33 mouse cellular contexts compared by ENCODE assay signal in the genomic region with DNA sequence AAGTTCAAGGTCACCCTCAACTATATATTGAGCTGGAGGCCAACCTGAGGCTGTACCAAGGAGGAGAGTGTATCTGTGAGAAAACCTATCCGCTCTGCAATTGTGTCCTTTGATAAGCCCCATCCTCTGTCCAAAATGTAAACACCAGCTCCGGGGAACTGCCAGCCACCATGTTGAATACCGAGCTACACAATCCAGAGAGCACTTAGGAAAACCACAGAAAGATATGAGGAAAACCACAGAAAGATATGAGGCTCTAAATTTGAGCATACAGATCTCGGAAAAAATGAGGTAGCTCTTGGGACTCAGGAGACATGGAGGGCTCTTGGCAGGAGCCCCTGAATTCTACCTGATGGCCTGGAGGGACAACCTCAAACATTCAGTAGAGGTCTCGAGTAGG. TPM values are rescaled to one million over a fixed set of nuclear protein-coding genes. Genes with fewer than 3 reads are reported as not detected.
A peak's percentile ranks its signal among the peaks of the same experiment; 100 is the strongest.
DNase-seq lines count a peak whose midpoint lies in the region; ATAC-seq lines count a peak whose summit lies in the region.
"Had no signal": no experiment of that assay in that cellular context is flagged by ENCODE, and none has a peak within 500 bp of the region (broad histone marks: within the 10 kb centered on the region; RNA-seq: fewer than 3 reads in every experiment).

No protein-coding gene starts in this region.

- peak; percentile 29 for DNase-seq in heart, adult 11 months
- no peak for DNase-seq in heart, postnatal 10 days
- peak; percentile 29 for DNase-seq in MEL-GATA-1-ER (ENCODE audit: extremely low read depth, low read depth)
- no peak for DNase-seq in left cerebral cortex, adult 8-10 months (ENCODE audit: low spot score in 2 of 2)
- DNase-seq in thymus, postnatal 36 days = no peak
- DNase-seq in urinary bladder, adult 2 months (ENCODE audit: low spot score) = no peak
- DNase-seq: adrenal gland, postnatal 10 days; adrenal gland, postnatal 36 days; cerebellum, adult 18-20 months; cerebellum, adult 9-11 months; cerebellum, postnatal 25 days; gastrocnemius, postnatal 10 days; gastrocnemius, postnatal 36 days; heart, postnatal 36 days had no signal

- intact Hi-C loops in heart, postnatal 10 days (cut with DNase I) = loop anchor here (2.0 to 5.0 kb wide), 3 partner anchors 21 to 309 kb away; a partner anchor contains a TSS

- peak; percentile 37 for ATAC-seq in megakaryocyte progenitor cell, adult 5-6 weeks (replicated peaks; ENCODE audit: poor library complexity)
- ATAC-seq: CD4-positive, CD25-positive, alpha-beta regulatory T cell, adult 4 months; forebrain, embryonic 13.5 days; forebrain, embryonic 16.5 days; Patski had no signal

RNA-seq across cellular contexts. Expression of a gene that starts 3.5 kb away (rescaled TPM):
- not detected for total RNA-seq in heart, postnatal 10 days (2021)
- not detected in 2 replicates for total RNA-seq in megakaryocyte progenitor cell, adult 5-6 weeks (2015)
- not detected in 2 replicates for total RNA-seq in megakaryocyte progenitor cell, adult 5-6 weeks (2017)
- total RNA-seq in left cerebral cortex, adult 8-10 months (2022) = under 1 TPM in 1 of 4 experiments, not detected in 3; 0.24 TPM
- 0.15 and 0.41 TPM in 2 replicates for polyA plus RNA-seq in urinary bladder, adult 2 months (2012; rRNA removed)
- total RNA-seq: adrenal gland, postnatal 10 days; gastrocnemius, adult 18-20 months; gastrocnemius, postnatal 10 days; gastrocnemius, postnatal 36 days; granulocyte monocyte progenitor cell, adult 5-6 weeks; heart, postnatal 36 days had no signal
- polyA plus RNA-seq: C2C12; CD4-positive, CD25-positive, alpha-beta regulatory T cell, adult 4 months; embryonic facial prominence, embryonic 11.5 days; embryonic facial prominence, embryonic 14.5 days; forebrain, embryonic 10.5 days; forebrain, embryonic 13.5 days; forebrain, embryonic 16.5 days; heart, embryonic 11.5 days; heart, embryonic 14.5 days; heart, postnatal 0 days; hindbrain, embryonic 10.5 days; hindbrain, embryonic 13.5 days; Patski had no signal

RNA-seq across cellular contexts. Expression of a gene that starts 4.5 kb away (rescaled TPM):
- not detected for total RNA-seq in heart, postnatal 10 days (2021)
- total RNA-seq in megakaryocyte progenitor cell, adult 5-6 weeks (2015) = not detected in 2 replicates
- total RNA-seq in megakaryocyte progenitor cell, adult 5-6 weeks (2017) = not detected in 2 replicates
- not detected for total RNA-seq in left cerebral cortex, adult 8-10 months (2022)
- polyA plus RNA-seq in urinary bladder, adult 2 months (2012; rRNA removed) = not detected in 2 replicates
- total RNA-seq: adrenal gland, adult 18-20 months; adrenal gland, postnatal 10 days; adrenal gland, postnatal 36 days; gastrocnemius, adult 18-20 months; gastrocnemius, postnatal 10 days; gastrocnemius, postnatal 36 days; granulocyte monocyte progenitor cell, adult 5-6 weeks; heart, adult 8-10 months; heart, postnatal 36 days had no signal
- polyA plus RNA-seq: C2C12; CD4-positive, CD25-positive, alpha-beta regulatory T cell, adult 4 months; embryonic facial prominence, embryonic 11.5 days; embryonic facial prominence, embryonic 14.5 days; forebrain, embryonic 10.5 days; forebrain, embryonic 13.5 days; forebrain, embryonic 16.5 days; heart, embryonic 11.5 days; heart, embryonic 14.5 days; heart, postnatal 0 days; hindbrain, embryonic 10.5 days; hindbrain, embryonic 13.5 days; hindbrain, embryonic 16.5 days; Patski had no signal

RNA-seq across cellular contexts. Expression of a gene that starts 24.0 kb away (rescaled TPM):
- total RNA-seq in heart, postnatal 10 days (2021) = under 1 TPM; 0.60 to 0.93 TPM
- total RNA-seq in megakaryocyte progenitor cell, adult 5-6 weeks (2015) = 0.24 and 1.8 TPM in 2 replicates
- 1.1 and 2.3 TPM in 2 replicates for total RNA-seq in megakaryocyte progenitor cell, adult 5-6 weeks (2017)
- total RNA-seq in left cerebral cortex, adult 8-10 months (2022) = not detected
- 0.07 TPM in 2 replicates for polyA plus RNA-seq in urinary bladder, adult 2 months (2012; rRNA removed)
- total RNA-seq: gastrocnemius, adult 18-20 months; gastrocnemius, postnatal 36 days; granulocyte monocyte progenitor cell, adult 5-6 weeks had no signal
- polyA plus RNA-seq: C2C12 had no signal

RNA-seq across cellular contexts. Expression of a gene that starts 26.4 kb away (rescaled TPM):
- total RNA-seq in heart, postnatal 10 days (2021) = not detected
- not detected in 2 replicates for total RNA-seq in megakaryocyte progenitor cell, adult 5-6 weeks (2015)
- not detected in 2 replicates for total RNA-seq in megakaryocyte progenitor cell, adult 5-6 weeks (2017)
- total RNA-seq in left cerebral cortex, adult 8-10 months (2022) = under 1 TPM in 1 of 4 experiments, not detected in 3; 0.19 TPM
- polyA plus RNA-seq in urinary bladder, adult 2 months (2012; rRNA removed) = 0.03 TPM in 1 of 2 replicates, not detected in the other
- total RNA-seq: adrenal gland, adult 18-20 months; adrenal gland, postnatal 10 days; gastrocnemius, adult 18-20 months; gastrocnemius, postnatal 10 days; gastrocnemius, postnatal 36 days; granulocyte monocyte progenitor cell, adult 5-6 weeks; heart, adult 8-10 months; heart, postnatal 36 days had no signal
- polyA plus RNA-seq: heart, embryonic 14.5 days; heart, postnatal 0 days had no signal

RNA-seq across cellular contexts. Expression of a gene that starts 49.3 kb away (rescaled TPM):
- under 1 TPM; 0.22 to 0.43 TPM for total RNA-seq in heart, postnatal 10 days (2021)
- total RNA-seq in megakaryocyte progenitor cell, adult 5-6 weeks (2015) = not detected in 2 replicates
- not detected in 2 replicates for total RNA-seq in megakaryocyte progenitor cell, adult 5-6 weeks (2017)
- total RNA-seq in left cerebral cortex, adult 8-10 months (2022) = 1 to 10 TPM; 5.6 to 8.0 (median 6.5) TPM
- 8.9 and 11.0 TPM in 2 replicates for polyA plus RNA-seq in urinary bladder, adult 2 months (2012; rRNA removed)
- total RNA-seq: gastrocnemius, postnatal 36 days; granulocyte monocyte progenitor cell, adult 5-6 weeks had no signal
- polyA plus RNA-seq: CD4-positive, CD25-positive, alpha-beta regulatory T cell, adult 4 months had no signal

Comparison
In these comparisons a context has a peak if more than half of its experiments do, and no peak if none do; other contexts are left out.
1. DNase-seq: peak in heart, adult 11 months (single experiment) and MEL-GATA-1-ER (single experiment); none in heart, postnatal 10 days (0 of 2), left cerebral cortex, adult 8-10 months (0 of 2), thymus, postnatal 36 days (0 of 2) and urinary bladder, adult 2 months (single experiment).